Mouse (Mus musculus) urinary bladder, postnatal 25 days (tissue): ENCODE measurements at regions not wholly inside any gene's neighbourhood (a gene's known extent, or its start where the extent isn't known, plus 50 kb on each side); places are given as distances from the start of the nearest gene placed in this dataset.
"Not testable (repeated sequence)": the region's sequence is repeated elsewhere in the genome, so short reads cannot be mapped to it uniquely, and the experiment has no call there.

ENCODE experiments used
- DNase-seq: peaks from one replicate; pipeline ENCODE4 v3.0.0; 2022; ENCODE audit warnings: low spot score

DNA sequence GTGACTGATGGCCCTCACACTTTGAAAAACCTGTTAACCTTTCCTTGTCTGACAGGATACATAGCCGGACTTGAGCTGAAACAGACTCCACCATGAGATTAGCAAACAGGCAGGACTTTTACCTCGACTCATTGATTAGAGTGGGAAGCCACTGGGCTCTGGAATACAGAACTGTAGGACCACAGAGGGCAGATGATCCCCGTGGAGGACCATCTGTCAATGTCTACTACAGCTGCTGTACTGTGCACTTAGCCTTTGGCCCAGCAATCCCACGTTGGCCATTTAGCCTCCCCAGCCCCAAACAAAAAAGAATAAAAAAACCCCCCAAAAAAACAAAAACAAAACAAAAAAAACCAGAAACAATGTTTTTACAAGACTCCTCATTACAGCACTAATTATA lies 103.9 kb upstream of the Dazl start:
- DNase-seq = no peak

DNA sequence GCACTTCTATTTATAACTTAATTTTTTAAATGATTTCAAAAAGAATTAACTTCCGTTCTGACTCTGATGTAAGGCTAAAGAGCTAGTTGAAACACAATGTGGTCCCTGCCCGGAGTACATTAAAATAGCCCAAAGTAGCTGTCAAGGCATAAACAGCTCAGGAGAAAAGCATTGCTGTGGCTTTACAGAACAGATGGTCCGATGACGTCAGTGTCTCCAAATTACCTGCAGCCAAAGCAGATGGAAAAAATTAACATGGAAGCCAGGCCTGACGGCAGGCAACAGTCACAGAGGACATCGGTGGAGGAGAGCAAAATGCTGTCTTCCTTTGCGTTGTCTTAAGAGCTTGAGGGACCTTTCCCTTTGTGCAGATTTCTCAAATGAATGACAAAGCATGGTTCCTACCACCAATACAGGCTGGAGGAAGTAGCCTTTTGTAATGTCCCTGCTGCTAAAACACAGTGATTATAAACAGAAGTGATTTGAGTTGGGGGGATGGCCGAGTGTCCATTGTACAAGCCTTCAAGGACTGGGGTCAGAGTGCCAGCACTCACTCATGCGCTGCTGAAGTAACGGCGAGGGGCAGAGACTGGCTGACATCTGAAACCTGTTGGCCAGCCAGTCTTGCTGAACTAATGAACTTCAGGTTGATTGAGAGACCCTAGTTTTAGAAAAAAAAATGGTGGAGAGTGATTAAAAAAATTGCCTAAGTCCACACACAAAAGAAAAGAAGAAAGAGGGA lies 101.8 kb upstream of the Plcl2 start:
- DNase-seq = no peak

DNA sequence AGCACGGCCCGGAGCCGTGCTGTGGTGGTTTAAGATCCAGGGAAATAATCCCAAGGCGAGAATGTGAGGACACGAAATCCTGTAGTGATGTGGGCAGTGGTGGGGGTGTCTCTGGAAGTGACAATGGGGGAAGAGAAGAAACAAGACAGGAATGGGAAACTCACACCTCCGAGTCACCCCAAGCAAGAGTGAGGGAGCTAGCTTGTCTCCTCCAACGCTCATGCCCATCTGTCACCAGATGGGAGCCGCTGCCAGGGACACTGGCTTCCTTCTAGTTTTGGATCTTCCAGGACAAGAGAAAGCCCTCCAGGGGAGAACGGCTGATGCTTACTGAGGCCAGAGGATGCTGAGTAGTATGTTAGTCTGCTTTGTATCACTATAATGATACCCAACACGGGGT lies 100.6 kb upstream of the Plcl2 start:
- DNase-seq = no peak

DNA sequence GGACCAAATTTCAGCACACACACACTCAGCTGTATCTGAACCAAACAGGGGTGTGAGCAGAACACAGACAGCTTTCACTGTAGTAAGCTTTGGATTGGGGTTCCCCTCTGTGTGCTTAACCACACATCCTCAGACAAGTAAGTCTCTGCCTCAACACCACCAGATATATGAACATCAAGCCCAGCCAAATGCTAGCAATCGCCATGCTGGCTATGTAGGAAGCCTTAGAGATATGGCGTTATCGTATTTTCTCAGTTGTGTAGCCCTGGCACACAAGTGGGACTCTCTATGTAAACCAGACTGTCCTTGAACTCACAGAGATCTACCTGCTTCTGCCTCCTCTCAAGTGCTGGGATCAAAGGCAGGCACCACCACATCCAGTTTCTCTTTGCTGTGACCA lies 99.9 kb upstream of the Plcl2 start:
- no peak for DNase-seq

DNA sequence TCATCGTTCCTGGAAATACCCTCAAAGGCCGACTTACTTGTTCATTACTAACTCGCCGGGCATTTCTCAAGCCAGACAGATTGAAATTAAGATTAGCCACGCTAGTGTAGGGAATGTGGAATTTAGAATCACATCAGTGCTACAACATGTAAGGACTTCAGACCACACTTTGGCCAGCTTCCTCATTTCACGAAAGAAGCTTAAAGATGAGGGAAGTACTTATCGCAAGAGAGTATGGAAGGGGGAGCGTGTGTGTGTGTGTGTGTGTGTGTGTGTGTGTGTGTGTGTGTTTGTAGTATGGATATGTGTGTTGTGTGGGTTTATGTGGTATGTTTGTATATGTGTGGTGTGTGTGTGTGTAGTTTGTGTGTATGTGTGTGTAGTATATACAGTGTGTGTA lies 99.3 kb upstream of the Plcl2 start:
- DNase-seq = no peak

DNA sequence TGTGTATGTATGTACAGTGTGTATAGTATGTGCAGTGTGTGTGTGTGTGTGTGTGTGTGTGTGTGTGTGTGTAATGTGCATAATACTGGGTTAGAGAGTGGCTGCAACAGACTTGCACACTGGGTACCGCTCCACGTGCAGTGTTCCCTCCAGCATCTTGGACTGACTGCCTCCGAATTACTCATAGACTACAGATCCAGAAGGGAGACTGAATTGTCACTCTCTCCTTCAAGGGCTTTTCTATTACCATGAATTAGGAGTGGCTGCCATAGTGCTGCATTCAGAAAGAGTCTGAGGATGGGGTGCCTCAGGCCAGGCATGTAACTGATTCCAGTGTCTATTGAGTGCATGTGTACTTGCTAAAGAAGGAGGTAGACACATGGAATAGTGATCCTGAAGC lies 98.9 kb upstream of the Plcl2 start:
- DNase-seq = no peak

DNA sequence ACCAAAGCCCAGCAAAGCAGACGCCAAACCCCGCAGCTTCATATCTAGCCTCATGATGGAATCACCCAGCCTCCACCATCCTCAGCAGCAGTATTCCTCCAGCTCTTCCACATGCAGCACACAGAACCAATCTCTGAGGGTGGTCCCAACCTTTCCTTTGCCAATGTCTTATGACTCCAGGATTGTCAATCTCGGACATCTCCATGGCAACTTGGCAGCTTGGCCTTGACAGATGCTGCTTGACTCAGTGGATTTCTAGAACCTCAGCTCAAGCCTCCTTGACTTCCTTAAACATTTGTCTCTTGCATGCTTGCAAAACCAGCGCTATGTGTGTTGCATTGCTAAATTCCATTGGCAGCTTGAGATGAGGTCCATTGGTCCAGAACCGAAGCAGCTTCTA lies 96.8 kb upstream of the Plcl2 start:
- DNase-seq = no peak

DNA sequence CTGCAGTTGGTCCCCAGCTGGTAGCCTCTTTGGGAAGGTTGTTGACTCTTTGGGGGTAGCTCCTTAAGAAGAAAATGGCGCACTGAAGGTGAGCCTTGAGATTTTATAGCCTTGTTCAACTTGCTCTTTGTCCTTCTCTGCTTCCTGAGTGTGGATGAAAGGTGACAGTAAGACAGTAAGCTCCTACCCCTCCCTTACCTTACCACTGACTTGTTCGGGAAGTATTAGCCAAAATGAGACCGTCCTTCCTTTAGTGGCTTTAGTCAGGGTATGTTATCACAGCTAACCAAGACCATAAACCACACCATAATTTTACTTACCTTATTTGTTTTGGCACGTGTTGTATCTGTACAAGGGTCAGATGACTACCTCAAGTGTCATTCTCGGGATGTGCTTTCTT lies 95.3 kb upstream of the Plcl2 start:
- no peak for DNase-seq

DNA sequence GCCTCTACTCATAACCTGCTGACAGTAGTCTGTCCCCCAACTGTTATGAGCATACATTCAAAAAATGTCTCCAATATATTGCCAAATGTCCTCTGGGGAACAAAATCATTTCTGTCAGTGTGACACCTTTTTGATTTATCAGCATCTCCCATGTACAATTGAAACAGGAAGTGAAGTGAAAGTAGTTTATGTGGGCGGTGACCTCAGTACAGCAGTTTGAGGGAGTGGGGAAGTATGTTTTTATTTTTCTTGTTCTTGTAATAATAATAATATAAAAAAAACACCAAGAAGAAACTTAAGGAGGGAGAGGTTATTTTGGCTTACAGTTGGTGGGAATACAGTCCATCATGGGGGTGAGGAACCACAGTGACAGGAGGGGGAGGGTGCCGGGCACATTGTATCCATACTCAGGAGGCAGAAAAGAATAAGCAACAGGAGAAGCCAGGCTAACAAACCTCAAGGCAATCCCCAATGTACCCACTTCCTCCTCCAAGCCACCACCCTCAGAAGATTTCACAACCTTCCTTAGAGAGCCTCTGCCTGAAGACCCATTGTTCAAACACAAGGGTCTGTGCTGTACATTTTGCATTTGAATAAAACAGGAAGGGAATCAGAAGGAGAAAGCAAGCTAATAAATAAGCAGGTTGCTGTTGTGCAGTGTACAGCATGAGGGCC lies 93.7 kb upstream of the Plcl2 start:
- DNase-seq = no peak

DNA sequence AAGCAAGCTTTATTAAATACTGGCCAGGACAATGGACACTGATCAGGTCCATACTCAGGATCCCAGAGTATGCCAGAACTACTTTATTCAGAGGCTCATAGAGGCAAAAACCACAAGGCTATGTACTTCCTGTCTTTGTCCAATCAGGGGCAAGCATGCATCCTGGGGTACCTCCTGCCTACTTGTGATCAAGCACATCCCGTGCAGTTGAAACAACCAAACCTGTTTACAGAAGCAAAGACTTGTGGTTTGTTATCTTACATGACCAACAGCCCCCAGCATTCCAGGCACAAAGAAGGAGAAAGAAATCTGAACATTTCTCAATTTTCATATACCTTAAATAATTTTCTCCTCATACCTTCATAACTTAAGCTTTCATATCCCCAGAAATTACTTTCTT lies 93.1 kb upstream of the Plcl2 start:
- DNase-seq = no peak

DNA sequence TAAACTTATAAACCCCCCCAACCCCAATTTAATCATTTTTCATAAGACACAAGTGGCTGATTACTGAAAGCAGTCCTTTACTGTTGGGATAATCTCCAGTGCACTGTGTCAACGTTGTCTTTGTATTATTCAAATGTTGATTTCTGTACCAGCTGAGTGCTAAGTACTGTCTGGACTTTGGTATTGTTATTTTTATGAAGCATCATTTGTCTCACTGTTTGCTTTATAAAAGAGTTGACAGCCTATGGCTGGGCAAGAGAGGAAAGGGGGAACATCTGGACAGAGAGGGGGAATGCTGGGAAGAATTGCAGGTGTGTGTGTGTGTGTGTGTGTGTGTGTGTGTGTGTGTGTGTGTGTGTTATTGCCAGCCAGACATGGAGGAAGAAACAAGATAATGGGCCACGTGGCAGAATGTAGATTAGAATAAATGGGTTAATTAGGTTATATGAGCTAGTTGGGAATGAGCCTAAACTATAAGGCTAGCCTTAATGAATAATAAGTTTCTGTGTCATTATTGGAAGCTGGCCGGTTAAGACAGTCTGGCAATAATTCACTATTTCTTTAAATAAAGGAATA lies 92.6 kb upstream of the Plcl2 start:
- no peak for DNase-seq

DNA sequence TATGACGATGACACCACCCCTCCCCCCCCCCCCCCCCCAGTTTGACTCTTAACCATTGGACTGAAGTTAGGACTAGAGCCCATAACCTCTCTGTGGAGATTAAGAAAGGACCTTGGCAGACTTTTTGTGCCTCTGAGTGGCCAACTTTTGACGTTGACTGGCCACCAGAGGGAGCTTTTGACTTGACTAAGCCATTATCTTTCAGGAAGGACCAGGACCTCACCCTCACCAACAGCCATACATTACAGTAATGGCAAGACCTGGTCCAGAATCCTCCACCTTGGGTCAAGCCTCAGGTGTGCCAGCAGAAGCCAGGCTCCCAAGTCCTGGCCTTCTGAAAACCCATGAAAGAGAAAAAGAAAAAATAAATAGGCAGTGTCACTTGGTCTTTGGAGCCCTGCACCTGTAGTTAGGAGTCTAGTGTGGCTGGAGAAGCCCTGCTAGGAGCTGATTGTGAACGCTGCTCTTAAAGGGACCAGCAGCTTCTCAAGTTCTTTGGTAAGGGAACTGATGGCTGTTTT lies 90.3 kb upstream of the Plcl2 start:
- peak; percentile 11 for DNase-seq

DNA sequence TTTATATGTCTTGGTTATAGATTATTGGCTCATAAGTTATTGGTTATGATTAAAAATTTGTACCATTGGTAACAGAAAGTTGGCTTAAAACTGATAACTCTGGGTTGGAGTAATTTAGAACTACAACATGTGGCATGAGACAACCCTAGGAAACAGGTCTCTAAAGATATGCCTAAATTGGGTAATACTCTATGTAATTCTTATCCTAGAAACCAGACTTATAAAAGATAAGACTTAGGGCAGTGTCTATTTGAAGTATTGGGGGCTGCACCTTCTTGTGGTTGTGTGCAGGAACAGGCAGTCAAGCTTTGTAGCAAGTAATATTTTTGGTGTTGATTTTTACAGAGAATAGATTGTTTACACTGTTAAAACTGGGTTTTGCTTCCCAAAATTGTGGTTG lies 89.7 kb upstream of the Plcl2 start:
- DNase-seq = not testable (repeated sequence)

DNA sequence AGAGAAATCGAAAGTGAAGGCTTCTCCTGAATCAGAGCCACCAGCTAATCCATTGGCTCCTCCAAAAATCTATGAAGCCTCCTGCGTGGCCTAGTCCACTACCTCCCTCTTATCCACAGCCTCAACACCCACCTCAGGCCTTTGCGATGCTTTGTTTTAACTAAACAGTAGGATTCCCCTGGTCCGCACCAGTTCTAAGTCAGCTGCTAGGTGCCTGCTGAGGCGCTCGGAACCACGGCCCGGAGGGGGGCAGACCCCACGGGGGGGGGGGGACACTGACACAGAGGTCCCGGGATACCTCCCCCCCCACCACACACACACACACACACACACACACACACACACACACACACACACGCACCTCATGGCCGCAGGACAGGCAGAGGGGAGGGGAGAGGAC lies 89.2 kb upstream of the Plcl2 start:
- DNase-seq = peak; percentile 31

DNA sequence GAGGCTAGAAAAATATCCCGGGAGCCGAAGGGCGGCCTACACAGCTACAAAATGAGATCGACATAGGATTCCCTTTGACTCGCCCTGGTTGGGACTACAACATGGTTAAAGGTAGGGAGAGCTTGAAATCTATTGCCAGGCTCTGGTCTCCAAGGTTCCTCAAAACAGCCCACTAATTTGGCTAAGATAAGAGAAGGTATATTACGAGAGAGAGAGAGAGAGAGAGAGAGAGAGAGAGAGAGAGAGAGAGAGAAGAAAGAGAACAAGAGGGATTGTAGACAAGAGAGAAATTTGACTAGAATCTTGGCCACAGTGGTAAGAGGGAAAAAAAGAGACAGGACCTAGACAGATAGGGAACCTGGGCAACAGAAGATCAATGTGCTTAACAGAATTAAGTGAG lies 88.5 kb upstream of the Plcl2 start:
- DNase-seq = no peak

DNA sequence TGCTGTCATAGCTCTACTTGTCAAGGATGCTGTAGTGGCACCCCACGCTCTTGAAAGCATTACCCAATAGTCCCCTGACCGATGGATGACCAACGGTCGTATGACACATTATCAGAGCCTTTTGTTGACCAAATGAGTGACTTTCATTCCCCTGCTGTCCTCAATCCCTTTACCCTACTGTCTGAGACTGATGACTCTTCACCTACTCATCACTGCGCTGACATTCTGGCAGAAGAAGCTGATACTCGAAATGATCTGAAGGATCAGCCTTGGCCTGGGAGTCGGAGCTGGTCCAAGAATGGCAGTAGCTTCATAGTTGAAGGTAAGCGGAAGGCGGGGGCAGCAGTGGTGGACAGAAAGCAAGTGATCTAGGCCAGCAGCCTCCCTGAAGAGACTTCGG lies 87.7 kb upstream of the Plcl2 start:
- DNase-seq = no peak

DNA sequence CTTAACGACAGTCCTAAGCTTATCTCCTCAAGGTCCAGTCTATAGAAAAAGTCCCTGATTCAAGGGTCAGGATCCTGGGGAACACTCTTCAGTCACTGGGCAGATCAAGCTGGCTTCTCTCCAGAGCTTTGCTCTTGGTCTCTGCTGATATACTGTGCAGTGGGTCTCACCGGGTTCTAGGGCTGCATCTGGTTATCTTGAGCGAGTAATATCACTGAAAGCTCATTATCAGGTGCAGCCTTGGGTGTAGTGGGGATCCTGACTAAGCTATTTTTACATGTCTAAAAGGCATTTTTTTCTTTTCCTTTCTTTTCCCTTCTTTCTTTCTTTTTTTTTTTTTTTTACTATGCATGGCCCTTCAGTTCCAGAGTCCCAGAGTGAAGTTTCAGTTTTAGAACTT lies 84.1 kb upstream of the Plcl2 start:
- no peak for DNase-seq

DNA sequence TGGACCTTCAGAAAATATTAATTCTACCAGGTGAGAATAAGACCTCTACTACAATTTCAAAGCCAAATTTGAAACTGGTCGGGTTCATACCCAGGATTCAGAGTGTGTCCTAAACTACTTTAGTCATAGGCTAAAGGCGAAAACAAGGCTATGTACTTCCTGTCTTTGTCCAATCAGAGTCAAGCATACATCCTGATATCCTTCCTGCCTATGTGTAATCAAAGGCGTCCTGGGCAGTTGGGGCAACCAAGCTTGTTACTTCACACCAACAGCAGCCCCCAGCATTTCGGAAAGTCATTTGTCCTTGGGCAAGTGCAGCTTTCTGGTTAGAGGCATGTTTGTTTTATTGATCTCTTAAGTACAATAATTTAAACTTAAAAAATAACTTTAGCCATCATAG lies 83.7 kb upstream of the Plcl2 start:
- DNase-seq = no peak

DNA sequence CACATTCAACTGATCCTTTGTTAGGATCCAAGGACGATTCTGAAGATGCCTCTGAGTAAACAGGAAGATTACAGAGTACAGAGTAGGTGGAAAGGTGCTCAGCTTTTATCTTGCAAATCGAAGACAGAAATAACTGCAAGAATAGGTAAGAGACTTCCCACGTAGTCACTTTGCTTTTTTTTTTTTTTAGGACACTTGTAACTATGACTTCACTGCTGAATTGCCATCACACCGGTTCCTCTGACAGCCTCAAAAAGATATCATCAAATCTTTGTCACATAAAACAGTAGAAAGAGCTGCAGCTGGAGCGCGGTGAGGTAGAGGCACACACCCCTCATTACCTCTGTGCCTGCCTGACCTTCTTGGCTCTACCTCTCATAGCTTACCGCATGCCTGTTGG lies 83.1 kb upstream of the Plcl2 start:
- no peak for DNase-seq

DNA sequence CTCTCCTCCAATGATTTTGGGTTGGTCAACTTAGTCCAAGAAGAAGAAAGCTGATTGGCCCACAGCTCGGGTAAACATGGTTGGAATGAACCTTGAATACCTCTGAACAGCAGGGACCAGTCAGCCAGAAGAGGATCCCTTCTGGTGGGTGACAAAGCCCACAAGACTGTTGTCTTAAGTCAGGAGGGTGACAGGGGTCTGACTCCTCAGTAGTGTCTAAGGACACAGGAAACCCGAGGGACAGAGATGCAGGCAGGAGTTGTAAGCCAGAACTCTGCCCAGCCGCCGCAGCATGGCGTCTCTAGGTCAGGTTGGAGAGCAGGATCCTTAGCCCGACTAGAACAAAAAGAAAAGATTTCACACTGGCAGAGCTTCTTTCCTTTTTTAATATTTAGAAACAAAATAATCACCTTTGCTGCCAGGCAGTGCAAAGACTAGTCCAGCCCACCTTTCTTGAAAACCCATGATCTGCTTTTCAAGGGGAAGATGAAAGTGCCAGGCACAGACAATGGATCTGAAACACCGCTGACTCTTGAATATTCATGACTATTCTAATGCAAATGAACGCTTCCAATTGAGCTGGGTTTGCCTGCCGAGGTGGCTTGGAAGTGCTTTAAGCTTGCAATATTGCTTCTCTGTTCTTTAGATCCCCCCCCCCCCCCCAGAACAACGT lies 81.7 kb upstream of the Plcl2 start:
- no peak for DNase-seq

DNA sequence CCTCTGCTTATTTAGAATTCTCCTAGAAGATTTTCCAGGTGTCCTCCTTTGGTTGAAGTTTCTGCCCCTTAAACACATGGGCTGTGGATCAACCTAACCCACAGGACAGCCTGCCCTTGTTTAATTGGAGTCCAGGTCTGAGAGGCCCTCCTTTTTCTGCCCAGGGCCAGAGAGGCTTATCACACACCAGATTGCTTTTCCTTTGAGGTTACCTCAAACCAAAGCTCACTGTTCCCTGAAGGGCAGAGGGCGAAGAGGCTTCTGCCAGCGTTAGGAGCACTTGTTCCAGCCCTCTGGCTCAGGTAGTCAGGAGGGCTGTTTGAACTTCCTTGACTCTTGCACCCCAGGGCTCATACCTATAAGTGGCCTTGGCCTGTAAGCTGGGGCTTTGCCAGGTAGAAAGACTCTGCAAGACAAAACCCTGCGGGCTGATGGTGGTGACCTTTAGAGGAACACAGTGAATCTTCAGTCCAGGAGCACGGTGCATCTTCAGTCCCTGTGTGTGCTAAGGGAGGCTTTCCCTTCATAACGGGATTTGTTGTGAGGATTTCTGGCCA lies 81.1 kb upstream of the Plcl2 start:
- no peak for DNase-seq

DNA sequence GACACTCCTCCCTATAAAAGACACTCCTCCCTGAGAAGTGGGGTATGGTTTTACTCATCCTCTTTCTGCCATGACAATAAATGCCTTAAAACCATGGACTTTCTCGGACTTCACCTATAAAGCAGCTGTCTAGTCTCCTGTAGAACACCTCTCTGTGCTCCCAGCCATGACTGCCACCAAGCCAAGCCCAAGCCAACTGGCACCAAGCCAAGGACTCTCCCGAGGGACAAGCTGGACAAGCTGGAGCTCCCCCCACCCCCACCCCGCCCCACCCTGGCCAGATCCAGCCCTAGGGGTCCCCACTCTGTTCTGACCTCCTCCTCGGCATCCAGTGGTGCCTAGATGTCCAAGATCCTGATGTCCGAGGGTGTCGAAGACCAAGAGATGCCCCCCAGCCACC lies 76.6 kb upstream of the Plcl2 start:
- DNase-seq = no peak

DNA sequence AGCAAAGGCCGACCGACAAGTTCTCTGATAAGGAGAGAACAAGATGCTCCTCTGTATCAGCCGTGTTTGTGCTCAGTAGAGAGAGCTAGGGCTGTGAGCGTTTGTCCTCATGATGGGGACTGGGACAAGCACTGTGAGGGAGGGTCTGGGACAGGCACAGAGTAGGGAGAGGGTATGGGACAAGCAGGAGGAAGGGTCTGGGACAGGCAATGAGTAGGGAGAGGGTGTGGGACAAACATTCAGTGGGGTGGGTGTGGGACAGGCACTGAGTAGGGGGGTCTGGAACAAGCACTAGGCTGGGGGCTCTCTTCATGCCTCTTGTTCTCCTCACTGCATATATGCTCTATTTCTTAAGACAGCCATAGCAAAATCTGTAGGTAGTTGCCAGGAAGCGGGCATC lies 70.2 kb upstream of the Plcl2 start:
- no peak for DNase-seq
